Mouse (Mus musculus) ES-E14 (cell line): ENCODE measurements around the gene Gm3269.
"Not testable (repeated sequence)": the region's sequence is repeated elsewhere in the genome, so short reads cannot be mapped to it uniquely, and the experiment has no call there.

Experiments used
- CHD2 ChIP-seq: IDR thresholded peaks from 2 replicates; pipeline ENCODE4 v1.6.1; 2014; ENCODE audit warnings: mild to moderate bottlenecking, low read depth, low read length, inconsistent platforms
- HCFC1 ChIP-seq: IDR thresholded peaks from 2 replicates; pipeline ENCODE4 v1.6.1; 2012; ENCODE audit warnings: low read length, inconsistent platforms, borderline replicate concordance; ENCODE audit not compliant: insufficient read depth
- MAFK ChIP-seq: IDR thresholded peaks from 2 replicates; pipeline ENCODE4 v1.6.1; 2014; ENCODE audit warnings: mild to moderate bottlenecking, low read depth, low read length, inconsistent platforms; ENCODE audit not compliant: insufficient read depth
- ZC3H11A ChIP-seq: IDR thresholded peaks from 2 replicates; pipeline ENCODE4 v1.6.1; 2012; ENCODE audit warnings: low read depth, mild to moderate bottlenecking, inconsistent platforms, low read length, borderline replicate concordance
- ZNF384 ChIP-seq: IDR thresholded peaks from 2 replicates; pipeline ENCODE4 v1.6.1; 2012; ENCODE audit warnings: low read depth, low read length, inconsistent platforms

GRCm38 (mm10) chr14:4837806-4838205 lies at the start of gene Gm3269:
- TF ChIP-seq CHD2, ZNF384, MAFK, ZC3H11A, HCFC1: not testable (repeated sequence)
